Mouse (Mus musculus) heart, embryonic 15.5 days (tissue): ENCODE measurements around the gene Gcn1l1. TPM values are rescaled to one million over a fixed set of nuclear protein-coding genes. Genes with fewer than 3 reads are reported as not detected.
A peak's percentile ranks its signal among the peaks of the same experiment; 100 is the strongest.
"Not testable (repeated sequence)": the region's sequence is repeated elsewhere in the genome, so short reads cannot be mapped to it uniquely, and the experiment has no call there.

Experiments
- ATAC-seq: fragments of 200-750 bp; cut with Nextera tagmentation; replicated peaks from 2 replicates; pipeline ENCODE4 v1.8.0; 2017; ENCODE audit warnings: low read depth, moderate TSS enrichment; ENCODE audit not compliant: insufficient number of reproducible peaks, insufficient read depth, low FRiP score
- H3K27ac ChIP-seq: fragments of 300-500 bp; sonication (generic); 2 replicates; pipeline ENCODE4 v1.5.1; 2015; ENCODE audit warnings: mild to moderate bottlenecking, inconsistent platforms
- H3K27me3 ChIP-seq: fragments of 300-500 bp; sonication (generic); 2 replicates; pipeline ENCODE4 v1.6.1; 2015; ENCODE audit warnings: inconsistent platforms
- H3K36me3 ChIP-seq: fragments of 300-500 bp; sonication (generic); 2 replicates; pipeline ENCODE4 v1.6.1; 2015; ENCODE audit warnings: mild to moderate bottlenecking, inconsistent platforms
- H3K4me1 ChIP-seq: fragments of 300-500 bp; sonication (generic); replicated peaks from 2 replicates; pipeline ENCODE4 v1.6.1; 2015; ENCODE audit warnings: inconsistent platforms
- H3K4me2 ChIP-seq: fragments of 300-500 bp; sonication (generic); 2 replicates; pipeline ENCODE4 v1.6.1; 2015; ENCODE audit warnings: inconsistent platforms, mild to moderate bottlenecking, moderate library complexity
- H3K4me3 ChIP-seq: fragments of 300-500 bp; sonication (generic); 2 replicates; pipeline ENCODE4 v1.5.1; 2015; ENCODE audit warnings: mild to moderate bottlenecking, inconsistent platforms
- H3K9ac ChIP-seq: fragments of 300-500 bp; sonication (generic); 2 replicates; pipeline ENCODE4 v1.6.1; 2015; ENCODE audit warnings: mild to moderate bottlenecking, inconsistent platforms
- H3K9me3 ChIP-seq: fragments of 300-500 bp; sonication (generic); replicated peaks from 2 replicates; pipeline ENCODE4 v1.6.1; 2016; ENCODE audit warnings: inconsistent platforms
- WGBS: fragments of 180-500 bp; shearing (Covaris S2); methylation state at CpG from one replicate; pipeline ENCODE4 v1.1.7; 2015; ENCODE audit warnings: mixed read lengths; 5-methylcytosine and 5-hydroxymethylcytosine counted together
- polyA plus RNA-seq: library from polyadenylated mRNA; unstranded; fragments of >200 nt; fragmentation: Nextera tagmentation; extraction: Ambion mirVana; gene quantifications from 2 replicates; pipeline ENCODE4 v1.2.1, GENCODE M21; 2015

The Gcn1l1 gene
- polyA plus RNA-seq, 1 experiment from 2014 or later: 20.9 TPM

DNA sequence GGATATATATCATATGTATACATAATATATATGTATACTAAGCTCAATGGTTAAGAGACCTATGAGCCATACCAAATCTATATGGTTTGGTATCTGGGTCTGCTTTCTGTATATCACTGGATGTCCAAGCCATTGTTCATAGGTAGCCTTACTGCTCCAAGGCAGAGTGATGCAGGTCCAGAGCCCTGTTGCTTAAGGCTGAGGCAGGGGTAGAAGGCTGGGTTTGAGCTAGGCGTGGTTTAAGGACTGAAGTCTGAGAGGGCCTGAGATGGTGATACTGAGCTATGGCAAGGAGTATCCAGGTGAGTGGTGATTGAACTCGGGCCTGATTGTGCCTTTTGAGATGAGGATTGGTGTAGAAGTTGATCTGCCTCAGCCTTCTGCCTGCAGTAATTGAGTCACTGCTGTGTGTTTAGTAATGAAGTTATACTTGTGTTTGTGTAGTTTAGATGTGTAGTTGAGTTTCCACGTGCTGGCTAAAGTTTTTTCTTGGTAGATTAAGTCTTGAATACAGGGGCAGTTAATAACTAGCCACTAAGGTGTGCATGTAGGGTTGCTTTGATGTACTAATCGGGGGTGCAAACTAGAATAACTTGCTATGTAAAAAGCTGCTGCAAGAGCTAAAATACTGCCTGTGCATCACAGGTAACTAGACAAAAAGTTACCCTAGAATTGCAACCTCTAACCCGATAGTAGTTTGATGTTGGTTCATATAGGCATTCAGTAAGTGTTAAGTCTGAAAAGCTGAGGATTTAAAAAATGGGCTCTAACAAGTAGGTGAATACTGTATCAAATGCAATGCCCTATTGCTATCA is 1.1 kb upstream of the Gcn1l1 start:
- H3K9me3 ChIP-seq: no peaks in the 10 kb centered on the region
- H3K9ac ChIP-seq: no peak overlapping the region
- peaks cover 47% of the 10 kb centered on the region for H3K4me1 ChIP-seq
- WGBS: 46% methylated on average over 5 of the region's 5 CpGs
- peak overlapping the region; percentile 78 for H3K4me2 ChIP-seq
- H3K27ac ChIP-seq: no peak overlapping the region; the same call in 1 of the 2 replicates
- H3K36me3 ChIP-seq: peaks cover 35% of the 10 kb centered on the region
- H3K4me3 ChIP-seq: peak overlapping the region; percentile 81; the same call in 1 of the 2 replicates
- no peaks in the 10 kb centered on the region for H3K27me3 ChIP-seq
- ATAC-seq: no peak

DNA sequence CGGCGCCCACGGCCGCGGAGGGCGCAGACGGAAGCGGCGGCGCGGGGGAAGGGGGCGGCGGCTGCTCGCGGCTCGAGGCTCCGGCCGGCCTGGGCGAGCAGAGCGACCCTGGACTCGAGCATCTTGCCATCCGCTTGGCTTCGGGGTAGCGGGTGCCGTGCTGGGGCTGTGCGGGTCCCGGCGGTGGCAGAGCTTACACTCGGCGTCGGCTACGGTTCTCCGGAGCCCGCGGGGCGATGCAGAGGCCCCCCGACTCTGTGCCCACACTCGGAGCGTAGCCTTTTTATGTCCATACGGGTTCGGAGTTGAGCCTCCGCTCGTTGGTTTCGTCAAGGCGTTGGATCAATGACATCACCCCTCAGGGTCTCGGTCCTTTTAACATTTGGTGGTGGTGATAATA is 349 bp downstream of the Gcn1l1 start:
- H3K27ac ChIP-seq: peak overlapping the region; percentile 45
- H3K4me2 ChIP-seq: peak overlapping the region; percentile 78
- peak; percentile 36 for ATAC-seq
- H3K27me3 ChIP-seq: no peaks in the 10 kb centered on the region
- WGBS: 2% methylated on average over 35 of the region's 46 CpGs
- H3K4me1 ChIP-seq: peaks cover 52% of the 10 kb centered on the region
- H3K9me3 ChIP-seq: no peaks in the 10 kb centered on the region
- H3K9ac ChIP-seq: peak overlapping the region; percentile 87
- peaks cover 35% of the 10 kb centered on the region for H3K36me3 ChIP-seq
- H3K4me3 ChIP-seq: peak overlapping the region; percentile 81

DNA sequence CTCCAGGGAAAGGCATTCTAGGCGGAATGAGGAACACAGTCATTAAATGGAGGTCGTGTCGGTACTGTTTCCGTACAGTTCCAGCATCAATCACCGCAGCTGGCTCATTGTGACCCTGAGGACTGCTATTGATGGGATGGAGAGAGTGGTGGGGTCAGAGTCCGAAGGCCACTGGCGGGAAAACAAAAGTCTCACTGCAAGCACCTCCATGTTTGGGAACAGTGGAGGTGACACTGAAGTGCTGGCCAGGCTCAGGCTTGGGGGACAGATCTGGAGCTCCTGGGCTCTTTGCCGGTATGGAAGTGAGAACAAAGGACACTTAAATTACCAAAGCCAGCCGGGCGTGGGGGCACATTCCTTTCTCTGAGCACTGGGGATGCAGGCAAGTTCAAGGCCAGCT is 3.6 kb downstream of the Gcn1l1 start:
- H3K4me1 ChIP-seq: peaks cover 46% of the 10 kb centered on the region
- H3K27me3 ChIP-seq: no peaks in the 10 kb centered on the region
- no peak for ATAC-seq
- no peak overlapping the region for H3K4me3 ChIP-seq
- no peak overlapping the region for H3K9ac ChIP-seq
- 53% methylated on average over 10 of the region's 10 CpGs for WGBS
- H3K27ac ChIP-seq: 0 out of 2 replicates have a peak overlapping the region, but pooled peaks have one; percentile 21
- no peaks in the 10 kb centered on the region for H3K9me3 ChIP-seq
- H3K4me2 ChIP-seq: no peak overlapping the region
- peaks cover 17% of the 10 kb centered on the region for H3K36me3 ChIP-seq

DNA sequence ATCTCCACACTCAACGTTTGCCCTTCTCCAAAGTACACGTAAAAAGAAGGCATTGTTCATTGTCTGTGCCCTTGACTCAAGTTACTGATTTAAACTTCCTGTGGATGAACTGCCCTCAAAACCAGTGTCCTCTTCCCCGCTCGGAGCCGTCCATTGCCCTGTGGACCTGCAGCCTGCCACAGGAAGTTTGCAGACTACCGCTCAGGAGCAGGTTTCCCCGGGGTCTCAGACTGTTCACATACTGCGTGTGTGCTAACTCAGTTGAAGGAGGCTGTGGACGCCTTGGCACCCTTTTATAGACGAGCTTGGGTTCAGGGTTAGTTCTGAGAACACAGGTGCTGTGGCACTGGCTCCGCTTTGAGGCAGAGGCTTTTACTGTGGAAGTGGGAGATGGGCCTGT is 4.3 kb downstream of the Gcn1l1 start:
- no peak overlapping the region for H3K4me2 ChIP-seq
- 65% methylated on average over 11 of the region's 11 CpGs for WGBS

DNA sequence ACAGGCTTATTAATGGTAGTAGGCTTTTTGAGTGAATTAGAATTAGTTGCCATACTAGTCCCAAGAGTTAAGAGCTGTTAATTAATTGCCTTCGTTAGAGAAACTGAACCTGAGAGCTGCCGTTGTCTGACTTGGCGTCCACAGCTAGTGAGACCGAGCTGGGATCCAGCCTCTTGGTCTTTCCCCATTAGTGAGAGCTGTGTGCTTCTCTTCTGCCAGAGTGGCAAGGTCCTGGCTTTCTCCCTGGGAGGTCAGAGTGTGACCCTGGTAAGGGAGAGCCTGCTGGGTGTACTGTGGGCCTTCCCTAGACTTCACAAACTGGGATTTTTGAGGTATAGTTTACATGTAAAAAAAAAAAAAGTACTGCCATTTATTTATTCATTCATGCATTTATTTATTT is 4.7 kb downstream of the Gcn1l1 start:
- no peak overlapping the region for H3K9ac ChIP-seq
- 94% methylated on average over 4 of the region's 4 CpGs for WGBS
- no peak overlapping the region for H3K27ac ChIP-seq
- H3K4me3 ChIP-seq: no peak overlapping the region
- no peak for ATAC-seq
- peaks cover 45% of the 10 kb centered on the region for H3K4me1 ChIP-seq
- no peaks in the 10 kb centered on the region for H3K9me3 ChIP-seq
- H3K4me2 ChIP-seq: no peak overlapping the region
- peaks cover 20% of the 10 kb centered on the region for H3K36me3 ChIP-seq
- H3K27me3 ChIP-seq: no peaks in the 10 kb centered on the region

More for the DNA sequence above, 4.3 kb downstream of the Gcn1l1 start:
- H3K9ac ChIP-seq: no peak overlapping the region
- peaks cover 45% of the 10 kb centered on the region for H3K4me1 ChIP-seq
- H3K4me3 ChIP-seq: no peak overlapping the region
- H3K9me3 ChIP-seq: no peaks in the 10 kb centered on the region
- H3K27ac ChIP-seq: 0 out of 2 replicates have a peak overlapping the region, but pooled peaks have one; percentile 21
- H3K36me3 ChIP-seq: peaks cover 17% of the 10 kb centered on the region
- ATAC-seq: no peak
- H3K27me3 ChIP-seq: no peaks in the 10 kb centered on the region

DNA sequence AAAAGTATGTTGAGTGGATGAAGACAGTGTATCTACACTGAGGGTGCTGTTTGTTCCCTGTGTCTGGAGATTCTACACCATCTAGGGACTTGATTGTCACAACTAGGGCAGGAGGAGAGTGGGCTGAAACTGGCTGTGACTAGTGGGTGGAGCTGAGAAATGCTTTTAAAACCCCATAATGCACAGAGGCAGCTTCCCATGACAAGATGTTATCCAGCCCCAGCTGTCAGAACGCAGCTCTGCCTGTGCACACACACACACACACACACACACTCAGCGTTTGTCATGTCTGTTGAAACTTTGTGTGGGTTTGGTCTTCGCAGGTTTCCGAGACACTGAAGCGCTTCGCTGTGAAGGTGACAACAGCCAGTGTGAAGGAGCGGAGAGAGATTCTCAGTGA is 6.0 kb downstream of the Gcn1l1 start:
- Histone ChIP-seq H3K27me3 (no peaks in the 10 kb centered on the region), H3K27ac (no peak overlapping the region; the same call in 1 of the 2 replicates), H3K4me2 (no peak overlapping the region), H3K4me3 (no peak overlapping the region), H3K9me3 (no peaks in the 10 kb centered on the region), H3K36me3 (peaks cover 30% of the 10 kb centered on the region), H3K4me1 (peaks cover 46% of the 10 kb centered on the region), H3K9ac (no peak overlapping the region)
- no peak for ATAC-seq
- WGBS: 83% methylated on average over 7 of the region's 7 CpGs

DNA sequence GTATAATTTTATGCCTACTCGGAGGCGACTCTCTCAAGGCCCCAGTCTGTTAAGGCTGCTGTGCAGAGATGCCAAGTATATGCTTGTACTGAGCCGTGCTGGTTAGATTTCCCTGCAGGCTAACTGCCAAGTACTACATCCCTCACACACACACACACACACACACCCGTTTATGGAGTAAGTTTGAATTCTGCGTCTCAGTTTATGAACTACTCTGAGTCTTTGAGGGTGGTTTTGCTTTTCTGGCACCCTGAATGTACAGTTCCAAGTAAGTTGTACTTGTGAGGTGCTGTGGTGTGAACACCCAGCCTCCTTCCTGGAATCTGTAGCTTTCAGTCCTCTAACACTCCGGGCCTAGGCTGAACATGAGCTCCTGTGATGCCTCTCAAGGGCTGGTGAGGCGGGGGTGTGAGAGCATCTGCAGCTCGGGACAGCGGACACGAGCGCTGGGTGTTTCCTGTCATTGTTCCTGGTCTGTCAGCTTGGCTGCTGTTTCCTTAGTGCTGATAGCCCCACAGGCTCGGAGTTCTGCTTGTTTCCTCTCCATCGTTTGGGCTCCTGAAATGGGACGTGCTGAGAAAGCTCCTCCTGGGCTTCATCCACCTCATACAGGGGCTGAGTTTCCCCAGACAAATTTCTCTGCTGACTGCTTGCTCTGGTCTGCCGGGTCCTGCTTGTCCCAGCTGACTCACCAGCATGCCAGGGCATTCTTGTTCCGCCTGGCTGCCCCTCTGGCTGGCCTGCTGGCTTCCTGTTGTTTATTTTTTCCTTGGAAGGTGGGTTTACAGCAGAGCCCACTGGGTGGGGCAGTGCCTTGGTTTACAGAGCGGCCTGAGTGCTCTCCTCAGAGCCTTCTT is 7.9 kb downstream of the Gcn1l1 start:
- Histone ChIP-seq H3K4me3 (no peak overlapping the region), H3K27me3 (no peaks in the 10 kb centered on the region), H3K36me3 (peaks cover 44% of the 10 kb centered on the region), H3K9ac (no peak overlapping the region; the same call in 1 of the 2 replicates), H3K4me2 (peak overlapping the region; percentile 24; the same call in 1 of the 2 replicates), H3K4me1 (peaks cover 34% of the 10 kb centered on the region), H3K27ac (peak overlapping the region; percentile 91), H3K9me3 (no peaks in the 10 kb centered on the region)
- WGBS: 40% methylated on average over 17 of the region's 17 CpGs
- ATAC-seq: peak; percentile 83

DNA sequence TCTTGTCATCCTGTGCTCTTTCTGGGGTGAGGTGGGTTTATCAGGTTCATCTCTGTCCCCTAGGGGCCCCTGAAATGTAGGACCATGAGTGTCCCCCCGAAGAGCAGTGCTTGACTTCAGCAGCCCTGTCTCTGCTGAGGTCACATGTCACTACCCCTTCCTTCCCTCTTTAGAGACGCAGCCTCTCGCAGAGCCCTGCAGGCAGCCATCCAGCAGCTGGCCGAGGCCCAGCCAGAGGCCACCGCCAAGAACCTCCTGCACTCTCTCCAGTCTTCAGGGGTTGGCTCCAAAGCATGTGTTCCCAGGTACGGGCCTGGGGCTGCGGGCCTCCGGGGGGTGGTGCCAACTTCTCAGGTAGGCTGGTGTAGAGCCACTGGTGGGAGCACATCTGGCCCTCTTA is 9.9 kb downstream of the Gcn1l1 start:
- H3K4me2 ChIP-seq: no peak overlapping the region
- H3K27ac ChIP-seq: peak overlapping the region; percentile 91
- no peaks in the 10 kb centered on the region for H3K9me3 ChIP-seq
- H3K4me1 ChIP-seq: peaks cover 18% of the 10 kb centered on the region
- ATAC-seq: 0 out of 2 replicates have a peak, but pooled peaks have one; percentile 18
- no peak overlapping the region for H3K4me3 ChIP-seq
- no peaks in the 10 kb centered on the region for H3K27me3 ChIP-seq
- 50% methylated on average over 8 of the region's 8 CpGs for WGBS
- H3K9ac ChIP-seq: 0 out of 2 replicates have a peak overlapping the region, but pooled peaks have one; percentile 8
- H3K36me3 ChIP-seq: peaks cover 64% of the 10 kb centered on the region

DNA sequence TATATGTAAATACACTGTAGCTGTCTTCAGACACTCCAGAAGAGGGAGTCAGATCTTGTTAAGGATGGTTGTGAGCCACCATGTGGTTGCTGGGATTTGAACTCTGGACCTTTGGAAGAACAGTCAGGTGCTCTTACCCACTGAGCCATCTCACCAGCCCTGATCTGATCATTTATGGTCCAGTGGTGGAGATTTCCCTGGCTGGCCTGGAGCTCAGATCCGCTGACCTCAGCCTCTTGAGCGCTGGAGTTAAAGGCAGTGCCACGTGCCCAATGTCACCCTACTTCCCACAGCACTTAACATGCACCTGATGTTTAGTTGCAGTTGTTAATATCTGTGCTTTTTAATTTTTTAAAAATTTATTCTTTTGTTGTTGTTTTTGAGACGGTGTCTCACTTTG is 12.6 kb downstream of the Gcn1l1 start:
- ATAC-seq, H3K4me2 ChIP-seq, H3K27me3 ChIP-seq, H3K27ac ChIP-seq, H3K4me3 ChIP-seq, H3K9me3 ChIP-seq, H3K9ac ChIP-seq: not testable (repeated sequence)
- peaks cover 81% of the 10 kb centered on the region for H3K36me3 ChIP-seq
- WGBS: 97% methylated on average over 4 of the region's 4 CpGs
- H3K4me1 ChIP-seq: peaks cover 15% of the 10 kb centered on the region

DNA sequence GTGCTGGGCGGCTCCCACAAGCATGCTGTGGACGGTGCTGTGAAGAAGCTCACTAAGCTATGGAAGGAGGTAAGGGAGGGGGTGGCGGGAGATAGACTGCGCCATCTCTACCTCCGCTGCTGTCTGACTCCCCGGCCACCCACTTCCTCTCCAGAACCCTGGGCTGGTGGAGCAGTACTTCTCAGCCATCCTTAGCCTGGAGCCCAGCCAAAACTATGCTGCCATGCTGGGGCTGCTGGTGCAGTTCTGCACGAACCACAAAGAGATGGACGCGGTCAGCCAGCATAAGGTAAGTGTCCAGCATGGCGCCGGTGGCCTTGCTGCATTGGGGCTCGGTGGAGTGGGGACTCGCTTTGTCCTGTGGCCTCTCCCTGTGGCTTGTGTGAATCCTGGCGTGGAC is 13.9 kb downstream of the Gcn1l1 start:
- H3K9me3 ChIP-seq: no peaks in the 10 kb centered on the region
- no peaks in the 10 kb centered on the region for H3K27me3 ChIP-seq
- 90% methylated on average over 14 of the region's 14 CpGs for WGBS
- ATAC-seq: no peak
- H3K4me1 ChIP-seq: peaks cover 11% of the 10 kb centered on the region
- H3K36me3 ChIP-seq: peaks cover 90% of the 10 kb centered on the region
- no peak overlapping the region for H3K4me2 ChIP-seq
- no peak overlapping the region for H3K9ac ChIP-seq
- H3K27ac ChIP-seq: no peak overlapping the region
- H3K4me3 ChIP-seq: no peak overlapping the region

DNA sequence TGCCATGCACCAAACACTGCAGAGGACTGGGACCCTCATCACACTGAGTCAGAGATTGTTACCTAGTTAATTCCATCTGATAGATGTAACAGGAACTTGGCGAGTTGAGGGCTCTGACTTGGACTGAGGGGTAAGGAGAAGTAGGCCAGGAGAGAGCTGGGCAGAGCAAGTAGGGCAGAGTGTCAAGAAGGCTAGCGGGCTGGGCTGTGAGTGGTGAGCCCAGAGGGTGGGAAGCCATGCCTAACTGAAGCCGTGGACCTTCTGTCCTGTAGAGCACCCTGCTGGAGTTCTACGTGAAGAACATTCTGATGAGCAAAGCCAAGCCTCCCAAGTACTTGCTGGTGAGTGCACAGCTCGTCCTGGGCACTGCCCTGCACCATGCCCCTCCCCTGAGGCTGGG is 14.3 kb downstream of the Gcn1l1 start:
- Histone ChIP-seq H3K4me2 (no peak overlapping the region), H3K9me3 (no peaks in the 10 kb centered on the region), H3K9ac (no peak overlapping the region), H3K27ac (no peak overlapping the region), H3K36me3 (peaks cover 91% of the 10 kb centered on the region), H3K4me1 (peaks cover 10% of the 10 kb centered on the region), H3K4me3 (no peak overlapping the region), H3K27me3 (no peaks in the 10 kb centered on the region)
- no peak for ATAC-seq
- WGBS: 84% methylated on average over 5 of the region's 5 CpGs
